Mouse (Mus musculus) thymus, postnatal 14 days (tissue): ENCODE data around the gene Gm45716.
A peak's percentile ranks its signal among the peaks of the same experiment; 100 is the strongest.
"Not testable (repeated sequence)": the region's sequence is repeated elsewhere in the genome, so short reads cannot be mapped to it uniquely, and the experiment has no call there.

ENCODE experiments used
- DNase-seq: peaks from one replicate; pipeline ENCODE4 v3.0.0; 2021

The Gm45716 gene

DNA sequence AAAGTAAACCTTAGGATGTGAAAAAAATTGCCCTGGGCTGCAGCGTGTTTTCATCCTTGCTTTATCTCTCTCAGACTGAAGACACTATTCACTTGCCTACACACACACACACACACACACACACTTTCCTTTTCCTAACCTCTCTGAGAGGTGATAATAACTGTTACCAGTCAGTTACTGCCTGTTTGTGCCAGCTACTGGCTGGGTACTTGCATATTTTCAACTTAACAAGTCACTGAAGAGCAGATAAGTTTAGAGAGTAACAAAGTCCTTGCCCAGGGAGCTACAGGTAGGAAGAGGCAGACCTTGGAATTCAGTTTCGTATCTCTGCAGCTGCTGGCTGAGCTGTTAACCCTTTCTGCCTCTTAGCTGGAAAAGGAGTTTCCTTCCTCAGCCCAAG, 64.4 kb downstream of the Gm45716 start:
- no peak for DNase-seq

- DNase-seq: no peak
These were observed 64.9 kb downstream of the Gm45716 start for GRCm38 (mm10) chr11:90252366-90252765.

- DNase-seq: no peak
These were observed 67.1 kb downstream of the Gm45716 start for GRCm38 (mm10) chr11:90254536-90254935.

GRCm38 (mm10) chr11:90255687-90256086, 68.2 kb downstream of the Gm45716 start:
- DNase-seq: no peak

GRCm38 (mm10) chr11:90256833-90257525, 69.5 kb downstream of the Gm45716 start:
- peak; percentile 43 for DNase-seq

- no peak for DNase-seq
These were observed 70.9 kb downstream of the Gm45716 start for GRCm38 (mm10) chr11:90258321-90258927.

DNA sequence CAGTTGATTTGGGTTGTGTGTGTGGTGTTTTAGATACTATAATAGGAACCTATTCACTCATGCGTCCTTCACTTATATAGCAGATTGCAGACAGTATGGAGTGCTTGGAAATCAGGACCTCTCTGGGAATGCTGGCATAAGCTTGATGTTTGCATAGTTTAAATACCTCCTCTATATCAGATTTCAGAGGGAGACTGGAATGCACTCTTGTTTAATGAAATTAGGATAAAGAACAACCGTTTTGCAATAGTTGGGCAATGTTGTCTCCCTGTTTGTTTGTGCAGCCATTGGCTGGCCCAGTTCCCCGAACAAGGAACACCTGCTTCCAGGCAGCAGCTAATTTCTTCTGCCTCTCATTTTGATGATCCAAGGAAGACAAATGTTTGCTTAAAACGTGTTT, 71.6 kb downstream of the Gm45716 start:
- DNase-seq: no peak

GRCm38 (mm10) chr11:90259826-90260225, 72.3 kb downstream of the Gm45716 start:
- DNase-seq: no peak

GRCm38 (mm10) chr11:90264180-90264579, 76.7 kb downstream of the Gm45716 start:
- DNase-seq: peak; percentile 36

GRCm38 (mm10) chr11:90265581-90265980, 78.1 kb downstream of the Gm45716 start:
- no peak for DNase-seq

- no peak for DNase-seq
These were observed 81.5 kb downstream of the Gm45716 start for GRCm38 (mm10) chr11:90268934-90269333.

GRCm38 (mm10) chr11:90269398-90270123, 82.1 kb downstream of the Gm45716 start:
- no peak for DNase-seq

- no peak for DNase-seq
These were observed 82.8 kb downstream of the Gm45716 start for GRCm38 (mm10) chr11:90270132-90270877.

- no peak for DNase-seq
These were observed 86.7 kb downstream of the Gm45716 start for GRCm38 (mm10) chr11:90274187-90274586.

DNA sequence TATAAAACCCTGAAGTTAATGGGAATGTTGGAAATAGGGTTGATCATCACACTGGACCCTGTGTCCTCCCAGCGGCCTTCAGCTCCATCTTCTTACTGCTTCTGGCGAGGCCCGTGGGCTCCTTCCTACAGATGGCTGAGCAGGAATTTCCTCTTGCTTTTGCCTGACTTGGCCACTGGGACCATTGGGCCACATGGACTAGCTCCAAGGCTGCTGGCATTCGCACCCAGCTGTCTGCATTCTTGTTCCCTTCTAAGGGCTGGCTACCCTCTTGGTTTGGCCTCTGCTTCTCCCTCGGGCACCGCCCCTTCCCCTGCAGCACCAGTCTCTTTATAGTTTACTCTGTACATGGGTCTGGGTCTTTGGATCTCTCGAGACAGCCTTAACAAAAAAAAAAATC, 88.2 kb downstream of the Gm45716 start:
- DNase-seq: no peak

- no peak for DNase-seq
These were observed 88.7 kb downstream of the Gm45716 start for GRCm38 (mm10) chr11:90276150-90276549.

DNA sequence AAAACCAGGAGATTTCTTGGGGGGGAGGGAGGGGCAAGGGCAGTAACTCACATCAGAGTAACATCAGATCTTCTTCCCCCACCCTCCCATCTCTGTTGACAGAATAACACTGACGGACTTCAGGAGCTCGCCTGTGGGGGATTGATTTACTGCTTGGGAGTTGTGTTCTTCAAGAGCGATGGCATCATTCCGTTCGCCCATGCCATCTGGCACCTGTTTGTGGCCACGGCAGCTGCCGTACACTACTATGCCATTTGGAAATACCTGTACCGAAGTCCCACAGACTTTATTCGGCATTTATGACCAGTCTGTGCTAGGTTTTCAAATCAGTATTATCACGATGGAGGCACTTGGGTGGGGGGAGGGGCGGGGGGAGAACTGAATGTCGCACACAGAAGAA, 89.1 kb downstream of the Gm45716 start:
- DNase-seq: no peak

GRCm38 (mm10) chr11:90280069-90280468, 92.6 kb downstream of the Gm45716 start:
- DNase-seq: no peak

GRCm38 (mm10) chr11:90281943-90282342, 94.5 kb downstream of the Gm45716 start:
- not testable (repeated sequence) for DNase-seq

DNA sequence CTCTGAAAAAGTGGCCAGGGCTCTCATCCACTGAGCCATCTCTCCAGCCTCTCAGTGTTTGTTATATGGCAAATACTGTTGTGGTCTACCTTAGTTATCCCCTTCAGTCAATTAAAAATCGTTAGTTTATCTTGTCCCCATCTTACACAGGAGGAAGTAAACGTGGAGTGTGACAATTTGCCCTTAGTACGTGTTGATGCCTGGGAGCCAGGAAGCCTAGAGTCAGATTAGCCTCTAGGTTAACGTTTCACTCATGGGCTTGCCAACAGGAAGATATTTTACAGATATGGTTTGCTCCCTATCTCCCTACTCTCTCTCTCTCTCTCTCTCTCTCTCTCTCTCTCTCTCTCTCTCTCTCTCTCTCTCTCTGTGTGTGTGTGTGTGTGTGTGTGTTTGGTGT, 95.7 kb downstream of the Gm45716 start:
- no peak for DNase-seq

GRCm38 (mm10) chr11:90283601-90284000, 96.1 kb downstream of the Gm45716 start:
- no peak for DNase-seq

DNA sequence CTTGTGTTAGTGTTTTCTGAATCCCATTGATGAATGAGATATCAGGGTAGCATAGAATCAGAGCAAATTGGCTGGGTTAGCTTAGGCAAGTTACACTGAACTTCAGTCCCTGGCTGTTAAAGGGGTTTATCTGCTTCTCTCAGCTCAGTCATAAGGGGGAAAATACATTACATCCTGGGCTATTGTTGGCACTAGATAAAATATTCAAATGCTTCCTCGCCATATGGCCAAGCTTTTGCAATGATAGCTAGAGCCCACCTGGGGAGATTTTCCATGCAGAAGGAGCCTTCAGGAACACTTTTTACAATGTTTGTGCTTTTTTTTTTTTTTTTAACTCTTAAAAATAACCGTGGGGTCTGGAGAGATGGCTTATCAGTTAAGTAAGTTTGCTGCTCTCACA, 96.6 kb downstream of the Gm45716 start:
- no peak for DNase-seq

GRCm38 (mm10) chr11:90284623-90285022, 97.1 kb downstream of the Gm45716 start:
- DNase-seq: no peak
